In genomic region chr2:160746637-160747036, GRCm38 (mm10) we compare ENCODE assay signal across 25 mouse cellular contexts. TPM values are rescaled to one million over a fixed set of nuclear protein-coding genes. Genes with fewer than 3 reads are reported as not detected.
DNase-seq lines count a peak whose midpoint lies in the region; ATAC-seq and TF ChIP-seq lines count a peak whose summit lies in the region.
"Had no signal": no experiment of that assay in that cellular context is flagged by ENCODE, and none has a peak within 500 bp of the region (broad histone marks: within the 10 kb centered on the region; RNA-seq: fewer than 3 reads in every experiment).

No protein-coding gene starts in this region.

- TF ChIP-seq CTCF in heart, postnatal 0 days (IDR thresholded peaks at IDR 0.05; ENCODE audit: low read depth): no peak
- no peak for TF ChIP-seq CTCF in liver, postnatal 0 days (IDR thresholded peaks at IDR 0.05; ENCODE audit: low read depth)

- DNase-seq in heart, postnatal 0 days (ENCODE audit: low spot score): no peak
- peak; percentile 32 for DNase-seq in thymus, postnatal 0 days (ENCODE audit: low spot score)
- no peak for DNase-seq in thymus, postnatal 36 days
- DNase-seq in liver, postnatal 0 days: no peak
- DNase-seq in liver: no peak
- DNase-seq: adrenal gland, adult 2 months; B cell, adult 2 months; cerebellum, adult 11 months; cerebellum, postnatal 14 days; embryo, embryonic 11 days; heart, adult 11 months; heart, postnatal 10 days; kidney, adult 11 months; kidney, postnatal 36 days; spleen, adult 18-20 months had no signal

- H3K9me3 ChIP-seq in heart, postnatal 0 days (replicated peaks; ENCODE audit: control insufficient read depth, low read length): no peaks in the 10 kb centered on the region
- no peaks in the 10 kb centered on the region for H3K9me3 ChIP-seq in heart, embryonic 11.5 days (replicated peaks; ENCODE audit: control insufficient read depth, low read length)
- no peaks in the 10 kb centered on the region for H3K9me3 ChIP-seq in embryonic facial prominence, embryonic 15.5 days (replicated peaks)
- H3K9me3 ChIP-seq in stomach, embryonic 16.5 days (replicated peaks; ENCODE audit: control insufficient read depth, low read length): no peaks in the 10 kb centered on the region
- no peaks in the 10 kb centered on the region for H3K9me3 ChIP-seq in liver, postnatal 0 days (ENCODE audit: low read length)
- H3K9me3 ChIP-seq: forebrain, embryonic 15.5 days; G1E; hindbrain, embryonic 13.5 days; liver, embryonic 12.5 days; lung, embryonic 15.5 days; midbrain, embryonic 15.5 days had no signal

- ATAC-seq in heart, postnatal 0 days (ENCODE audit: insufficient read depth, low read depth): no peak
- no peak for ATAC-seq in heart, embryonic 11.5 days (replicated peaks; ENCODE audit: insufficient number of reproducible peaks, low FRiP score, low TSS enrichment)
- ATAC-seq in embryonic facial prominence, embryonic 15.5 days (ENCODE audit: insufficient number of reproducible peaks, low FRiP score, low TSS enrichment, low read depth): no peak
- ATAC-seq in stomach, embryonic 16.5 days (ENCODE audit: insufficient read depth, low FRiP score): no peak
- no peak for ATAC-seq in liver, postnatal 0 days
- ATAC-seq: forebrain, embryonic 15.5 days; liver, embryonic 12.5 days; midbrain, embryonic 15.5 days had no signal

- peaks cover 31% of the 10 kb centered on the region for H3K4me1 ChIP-seq in heart, postnatal 0 days (ENCODE audit: control insufficient read depth, insufficient read depth)
- H3K4me1 ChIP-seq in heart, embryonic 11.5 days (ENCODE audit: control insufficient read depth, insufficient read depth, low read length): peaks cover 39% of the 10 kb centered on the region
- H3K4me1 ChIP-seq in embryonic facial prominence, embryonic 15.5 days: peaks cover 34% of the 10 kb centered on the region
- peaks cover 7% of the 10 kb centered on the region; the same call in 1 of the 2 replicates for H3K4me1 ChIP-seq in stomach, embryonic 16.5 days (ENCODE audit: control insufficient read depth, insufficient read depth, low read length)
- H3K4me1 ChIP-seq in liver, postnatal 0 days (ENCODE audit: insufficient read depth): peaks cover 34% of the 10 kb centered on the region

- no peaks in the 10 kb centered on the region for H3K27me3 ChIP-seq in heart, postnatal 0 days (ENCODE audit: control insufficient read depth, insufficient read depth, low read length)
- no peaks in the 10 kb centered on the region for H3K27me3 ChIP-seq in heart, embryonic 11.5 days (ENCODE audit: control insufficient read depth, insufficient read depth, low read length)
- no peaks in the 10 kb centered on the region for H3K27me3 ChIP-seq in embryonic facial prominence, embryonic 15.5 days
- H3K27me3 ChIP-seq in stomach, embryonic 16.5 days (ENCODE audit: control insufficient read depth, insufficient read depth, low read length): no peaks in the 10 kb centered on the region
- no peaks in the 10 kb centered on the region for H3K27me3 ChIP-seq in liver, postnatal 0 days (ENCODE audit: insufficient read depth, low read length)
- H3K27me3 ChIP-seq: forebrain, embryonic 15.5 days; hindbrain, embryonic 13.5 days; liver, embryonic 12.5 days; lung, embryonic 15.5 days; midbrain, embryonic 15.5 days had no signal

- TF ChIP-seq EP300 in heart, postnatal 0 days (IDR thresholded peaks at IDR 0.05; ENCODE audit: low read depth): no peak
- no peak for TF ChIP-seq EP300 in liver, postnatal 0 days (IDR thresholded peaks at IDR 0.05; ENCODE audit: low read depth)

- peaks cover 41% of the 10 kb centered on the region for H3K36me3 ChIP-seq in heart, postnatal 0 days (replicated peaks; ENCODE audit: control insufficient read depth, insufficient read depth, low read length)
- peaks cover 30% of the 10 kb centered on the region for H3K36me3 ChIP-seq in heart, embryonic 11.5 days (ENCODE audit: control insufficient read depth, insufficient read depth, low read length)
- H3K36me3 ChIP-seq in embryonic facial prominence, embryonic 15.5 days: peaks cover 45% of the 10 kb centered on the region
- peaks cover 23% of the 10 kb centered on the region for H3K36me3 ChIP-seq in stomach, embryonic 16.5 days (ENCODE audit: control insufficient read depth, insufficient read depth, low read length)
- peaks cover 23% of the 10 kb centered on the region for H3K36me3 ChIP-seq in liver, postnatal 0 days (replicated peaks; ENCODE audit: insufficient read depth, low read length)

- peak overlapping the region; percentile 28; the same call in 1 of the 2 replicates for H3K27ac ChIP-seq in heart, postnatal 0 days (ENCODE audit: low read depth)
- H3K27ac ChIP-seq in heart, embryonic 11.5 days (ENCODE audit: low read depth, low read length): no peak overlapping the region
- H3K27ac ChIP-seq in embryonic facial prominence, embryonic 15.5 days (replicated peaks): peak overlapping the region; percentile 51
- H3K27ac ChIP-seq in stomach, embryonic 16.5 days (ENCODE audit: low read length): peak overlapping the region; percentile 36
- no peak overlapping the region for H3K27ac ChIP-seq in liver, postnatal 0 days (ENCODE audit: low read depth)
- H3K27ac ChIP-seq: forebrain, embryonic 15.5 days; hindbrain, embryonic 13.5 days; liver, embryonic 12.5 days; lung, embryonic 15.5 days; midbrain, embryonic 15.5 days had no signal

- 96% methylated on average over 5 of the region's 5 CpGs for WGBS in heart, postnatal 0 days
- WGBS in heart, embryonic 11.5 days (ENCODE audit: insufficient replicate concordance): 90% methylated on average over 5 of the region's 5 CpGs
- 82% methylated on average over 5 of the region's 5 CpGs for WGBS in embryonic facial prominence, embryonic 15.5 days
- 91% methylated on average over 5 of the region's 5 CpGs for WGBS in stomach, embryonic 16.5 days
- WGBS in liver, postnatal 0 days (ENCODE audit: insufficient replicate concordance): 79% methylated on average over 5 of the region's 5 CpGs

- H3K4me3 ChIP-seq in heart, postnatal 0 days (ENCODE audit: low read depth, low read length): no peak overlapping the region
- H3K4me3 ChIP-seq in heart, embryonic 11.5 days (ENCODE audit: low read depth, low read length): no peak overlapping the region
- H3K4me3 ChIP-seq in embryonic facial prominence, embryonic 15.5 days (replicated peaks): no peak overlapping the region
- H3K4me3 ChIP-seq in stomach, embryonic 16.5 days (replicated peaks; ENCODE audit: low read length): no peak overlapping the region
- H3K4me3 ChIP-seq in liver, postnatal 0 days (ENCODE audit: low read depth, low read length): no peak overlapping the region
- H3K4me3 ChIP-seq: erythroblast, embryonic 14.5 days; forebrain, embryonic 15.5 days; hindbrain, embryonic 13.5 days; liver, embryonic 12.5 days; lung, embryonic 15.5 days; midbrain, embryonic 15.5 days had no signal

- H3K9ac ChIP-seq in heart, postnatal 0 days (replicated peaks; ENCODE audit: low read depth, low read length): no peak overlapping the region
- no peak overlapping the region for H3K9ac ChIP-seq in heart, embryonic 11.5 days (ENCODE audit: low read depth, low read length)
- H3K9ac ChIP-seq in embryonic facial prominence, embryonic 15.5 days: no peak overlapping the region
- H3K9ac ChIP-seq in stomach, embryonic 16.5 days (ENCODE audit: low read length): no peak overlapping the region
- H3K9ac ChIP-seq in liver, postnatal 0 days (replicated peaks): no peak overlapping the region
- H3K9ac ChIP-seq: forebrain, embryonic 15.5 days; hindbrain, embryonic 13.5 days; liver, embryonic 12.5 days; lung, embryonic 15.5 days; midbrain, embryonic 15.5 days had no signal

- no peak overlapping the region for H3K4me2 ChIP-seq in heart, postnatal 0 days (ENCODE audit: low read depth, low read length)
- H3K4me2 ChIP-seq in heart, embryonic 11.5 days: no peak overlapping the region
- no peak overlapping the region for H3K4me2 ChIP-seq in embryonic facial prominence, embryonic 15.5 days (replicated peaks)
- no peak overlapping the region for H3K4me2 ChIP-seq in stomach, embryonic 16.5 days (ENCODE audit: low read depth, low read length)
- H3K4me2 ChIP-seq in liver, postnatal 0 days (ENCODE audit: low read depth, low read length): no peak overlapping the region
- H3K4me2 ChIP-seq: forebrain, embryonic 15.5 days; hindbrain, embryonic 13.5 days; liver, embryonic 12.5 days; lung, embryonic 15.5 days; midbrain, embryonic 15.5 days had no signal

RNA-seq across cellular contexts. Expression of gene Plcg1, which starts 15.5 kb away (rescaled TPM):
- total RNA-seq in heart, postnatal 0 days (2014; rRNA removed; ENCODE audit: low replicate concordance): 43.9 and 53.4 TPM in 2 replicates
- polyA plus RNA-seq in heart, postnatal 0 days (2015; fragmentation: Nextera tagmentation; extraction: Ambion mirVana): 18.3 and 21.6 TPM in 2 replicates
- 31.0 and 33.9 TPM in 2 replicates for polyA plus RNA-seq in heart, embryonic 11.5 days (2014; fragmentation: Nextera tagmentation; extraction: Ambion mirVana)
- 39.5 and 49.3 TPM in 2 replicates for polyA plus RNA-seq in thymus, postnatal 0 days (2015; fragmentation: Nextera tagmentation; extraction: Ambion mirVana)
- polyA plus RNA-seq in embryonic facial prominence, embryonic 15.5 days (2015; fragmentation: Nextera tagmentation; extraction: Ambion mirVana): 49.2 and 54.4 TPM in 2 replicates
- 28.6 and 32.5 TPM in 2 replicates for polyA plus RNA-seq in stomach, embryonic 16.5 days (2015; fragmentation: Nextera tagmentation; extraction: Ambion mirVana)
- 5.0 and 6.6 TPM in 2 replicates for polyA plus RNA-seq in liver, postnatal 0 days (2015; fragmentation: Nextera tagmentation; extraction: Ambion mirVana)

Comparison
In these comparisons a context has a peak if more than half of its experiments do, and no peak if none do; other contexts are left out.
1. H3K27ac ChIP-seq: peak in heart, postnatal 0 days (single experiment), embryonic facial prominence, embryonic 15.5 days (single experiment) and stomach, embryonic 16.5 days (single experiment); none in heart, embryonic 11.5 days (single experiment) and liver, postnatal 0 days (single experiment).